Mouse (Mus musculus): Measurements from ENCODE around the gene Rassf6. TPM values are rescaled to one million over a fixed set of nuclear protein-coding genes. Genes with fewer than 3 reads are reported as not detected.

Rassf6 gene
- polyA plus RNA-seq, 1 experiment from 2014 or later: 0.71 TPM

DNA sequence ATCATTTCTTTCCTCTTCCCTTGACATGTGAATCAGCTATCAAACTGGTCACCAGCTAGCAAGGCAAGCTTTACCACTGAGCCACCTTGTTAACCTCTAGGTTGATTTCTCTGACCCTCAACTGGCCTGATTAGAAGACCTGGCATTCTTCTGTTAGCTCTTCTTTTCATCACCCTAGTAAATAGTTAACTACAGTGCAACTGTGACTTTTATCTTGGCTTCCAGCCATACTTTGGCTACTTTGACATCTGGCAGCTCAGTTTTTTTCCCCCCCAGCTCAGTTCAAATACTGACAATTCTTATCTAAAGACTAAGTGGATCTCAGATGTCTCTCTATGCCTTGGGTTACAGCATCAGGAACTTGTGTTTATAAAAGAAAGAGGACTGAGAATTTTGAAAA, 72.1 kb downstream of the Rassf6 start:
- H3K27ac ChIP-seq (replicated peaks): no peak overlapping the region
- H3K4me3 ChIP-seq: no peak overlapping the region
- H3K36me3 ChIP-seq: no peaks in the 10 kb centered on the region
- H3K4me1 ChIP-seq: peaks cover 21% of the 10 kb centered on the region
- H3K27me3 ChIP-seq (replicated peaks): no peaks in the 10 kb centered on the region
- no peak overlapping the region for H3K9ac ChIP-seq
- no peak overlapping the region for H3K4me2 ChIP-seq
- no peaks in the 10 kb centered on the region for H3K9me3 ChIP-seq
- ATAC-seq (ENCODE audit: extremely low read depth, insufficient number of reproducible peaks, low FRiP score, low TSS enrichment): no peak; the same call in 1 of the 2 replicates

DNA sequence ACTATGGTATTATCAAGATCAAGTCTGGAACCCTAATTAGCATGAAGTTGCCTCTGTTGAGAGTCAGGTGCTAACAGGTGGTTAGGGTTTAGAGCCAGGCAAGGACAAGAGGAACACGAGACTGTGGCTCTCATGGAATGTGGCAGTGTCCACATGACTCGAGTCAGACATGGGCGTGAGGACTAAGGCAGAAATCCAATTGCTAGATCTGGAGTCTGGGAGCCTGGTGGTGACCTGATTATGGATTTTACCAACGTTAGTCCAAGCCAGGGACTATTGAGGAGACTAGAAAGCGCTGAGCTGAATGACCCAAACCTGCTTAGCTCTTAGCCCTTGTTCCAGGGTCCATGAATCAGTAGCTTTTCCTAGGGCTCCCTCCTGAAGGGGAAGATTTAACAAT, 72.7 kb downstream of the Rassf6 start:
- Histone ChIP-seq H3K9ac (no peak overlapping the region), H3K27ac (replicated peaks) (no peak overlapping the region), H3K36me3 (no peaks in the 10 kb centered on the region), H3K4me2 (no peak overlapping the region), H3K4me1 (peaks cover 25% of the 10 kb centered on the region), H3K4me3 (no peak overlapping the region), H3K9me3 (no peaks in the 10 kb centered on the region), H3K27me3 (replicated peaks) (no peaks in the 10 kb centered on the region)
- 35% methylated on average over 5 of the region's 5 CpGs for WGBS
- no peak for ATAC-seq (ENCODE audit: extremely low read depth, insufficient number of reproducible peaks, low FRiP score, low TSS enrichment)

GRCm38 (mm10) chr5:90565205-90565604, 75.3 kb downstream of the Rassf6 start:
- no peaks in the 10 kb centered on the region for H3K9me3 ChIP-seq
- 72% methylated on average over 6 of the region's 6 CpGs for WGBS
- no peak overlapping the region for H3K27ac ChIP-seq (replicated peaks)
- no peak overlapping the region for H3K4me2 ChIP-seq
- H3K4me1 ChIP-seq: peaks cover 27% of the 10 kb centered on the region
- no peaks in the 10 kb centered on the region for H3K27me3 ChIP-seq (replicated peaks)
- no peak for ATAC-seq (ENCODE audit: extremely low read depth, insufficient number of reproducible peaks, low FRiP score, low TSS enrichment)
- no peaks in the 10 kb centered on the region for H3K36me3 ChIP-seq
- H3K4me3 ChIP-seq: no peak overlapping the region
- no peak overlapping the region for H3K9ac ChIP-seq

DNA sequence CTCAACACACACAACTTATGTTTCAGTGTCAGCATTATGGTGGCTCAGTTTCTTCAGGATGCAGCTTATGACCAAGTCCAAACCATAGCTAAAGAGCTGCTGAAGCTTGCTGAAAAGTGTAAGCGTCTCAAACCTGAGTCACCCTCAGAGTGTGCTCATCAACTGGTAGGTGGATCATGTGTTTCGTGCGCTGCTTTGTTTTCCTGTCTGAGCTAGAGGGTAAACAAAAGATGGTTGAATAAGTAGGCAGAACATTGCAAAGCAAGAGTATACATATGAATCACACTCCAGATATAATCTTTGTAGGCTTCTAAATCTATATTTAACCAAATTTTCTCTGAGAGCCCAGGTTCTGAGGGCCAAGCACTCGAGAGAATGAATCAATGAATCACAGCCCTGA, 76.3 kb downstream of the Rassf6 start:
- H3K4me1 ChIP-seq: peaks cover 24% of the 10 kb centered on the region
- H3K9ac ChIP-seq: no peak overlapping the region
- no peaks in the 10 kb centered on the region for H3K36me3 ChIP-seq
- no peaks in the 10 kb centered on the region for H3K27me3 ChIP-seq (replicated peaks)
- H3K4me3 ChIP-seq: no peak overlapping the region
- WGBS: 79% methylated on average over 4 of the region's 4 CpGs
- no peak overlapping the region for H3K4me2 ChIP-seq
- ATAC-seq (ENCODE audit: extremely low read depth, insufficient number of reproducible peaks, low FRiP score, low TSS enrichment): no peak
- H3K27ac ChIP-seq (replicated peaks): no peak overlapping the region
- no peaks in the 10 kb centered on the region for H3K9me3 ChIP-seq

DNA sequence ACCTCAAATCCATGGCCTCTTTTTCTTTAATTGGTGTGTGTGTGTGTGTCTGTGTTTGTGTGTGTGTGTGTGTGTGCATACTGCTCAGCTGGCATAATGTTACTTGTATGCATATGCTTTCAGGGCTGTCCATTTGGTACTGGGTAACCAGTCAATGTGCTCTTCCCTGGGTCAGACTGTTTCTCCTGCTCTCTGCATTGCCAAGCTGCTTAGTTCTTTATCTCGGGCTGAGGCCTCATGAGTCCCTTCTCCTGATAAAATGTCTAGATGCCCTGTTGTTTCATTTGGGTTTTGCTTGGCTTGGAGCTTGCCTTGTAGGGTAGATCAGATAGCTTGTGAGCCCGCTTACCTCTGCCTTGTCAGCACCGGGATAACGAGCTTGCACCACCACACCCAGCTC, 77.6 kb downstream of the Rassf6 start:
- no peak for ATAC-seq (ENCODE audit: extremely low read depth, insufficient number of reproducible peaks, low FRiP score, low TSS enrichment)
- Histone ChIP-seq H3K36me3 (no peaks in the 10 kb centered on the region), H3K27ac (replicated peaks) (no peak overlapping the region), H3K4me2 (no peak overlapping the region), H3K9me3 (no peaks in the 10 kb centered on the region), H3K27me3 (replicated peaks) (no peaks in the 10 kb centered on the region), H3K4me3 (no peak overlapping the region), H3K9ac (no peak overlapping the region), H3K4me1 (peaks cover 12% of the 10 kb centered on the region)
- 37% methylated on average over 4 of the region's 4 CpGs for WGBS

- no peaks in the 10 kb centered on the region for H3K27me3 ChIP-seq (replicated peaks)
- H3K4me2 ChIP-seq: no peak overlapping the region
- 87% methylated on average over 11 of the region's 11 CpGs for WGBS
- H3K4me1 ChIP-seq: peaks cover 6% of the 10 kb centered on the region; the same call in 1 of the 2 replicates
- H3K9me3 ChIP-seq: no peaks in the 10 kb centered on the region
- no peak overlapping the region for H3K9ac ChIP-seq
- no peak overlapping the region for H3K27ac ChIP-seq (replicated peaks)
- no peak overlapping the region for H3K4me3 ChIP-seq
- H3K36me3 ChIP-seq: no peaks in the 10 kb centered on the region
- no peak for ATAC-seq (ENCODE audit: extremely low read depth, insufficient number of reproducible peaks, low FRiP score, low TSS enrichment)
These were observed 78.7 kb downstream of the Rassf6 start for GRCm38 (mm10) chr5:90561721-90562275.

DNA sequence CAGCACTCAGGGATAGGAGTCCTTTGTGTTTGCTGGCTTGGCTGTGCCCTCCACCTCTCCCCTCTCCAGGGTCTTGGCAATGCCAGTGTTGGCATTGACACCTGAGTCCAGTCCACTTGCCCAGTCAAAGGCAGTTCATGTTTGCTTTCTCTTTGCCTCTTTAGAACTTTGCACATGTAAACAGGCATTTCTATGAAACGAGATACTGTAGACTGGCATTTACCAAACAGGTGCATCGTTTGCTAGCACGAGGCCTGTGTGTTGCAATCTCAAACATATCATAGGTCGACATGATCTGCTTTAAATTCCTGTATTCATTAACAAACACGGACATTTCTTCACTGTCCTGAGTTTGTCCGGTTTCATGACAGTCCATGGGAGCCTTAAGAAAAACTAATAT, 79.7 kb downstream of the Rassf6 start, which contains the start of gene 5830473C10Rik:
Gene 5830473C10Rik, plus strand, starts transcription at position 365 of the 400 bp plus-strand sequence.
- no peak for ATAC-seq (ENCODE audit: extremely low read depth, insufficient number of reproducible peaks, low FRiP score, low TSS enrichment)
- Histone ChIP-seq H3K27ac (replicated peaks) (no peak within 1 kb of the TSS), H3K4me2 (no peak within 1 kb of the TSS), H3K4me3 (no peak within 1 kb of the TSS), H3K9me3 (no peaks in the 10 kb centered on the region), H3K36me3 (no peaks in the 10 kb centered on the region), H3K9ac (no peak within 1 kb of the TSS), H3K27me3 (replicated peaks) (no peaks in the 10 kb centered on the region), H3K4me1 (peaks cover 6% of the 10 kb centered on the region; the same call in 1 of the 2 replicates)
- WGBS: 79% methylated on average over 6 of the region's 6 CpGs

- Histone ChIP-seq H3K4me2 (no peak overlapping the region), H3K27me3 (replicated peaks) (no peaks in the 10 kb centered on the region), H3K9me3 (no peaks in the 10 kb centered on the region), H3K4me3 (no peak overlapping the region), H3K36me3 (no peaks in the 10 kb centered on the region), H3K27ac (replicated peaks) (no peak overlapping the region), H3K4me1 (no peaks in the 10 kb centered on the region), H3K9ac (no peak overlapping the region)
- 64% methylated on average over 3 of the region's 3 CpGs for WGBS
- no peak for ATAC-seq (ENCODE audit: extremely low read depth, insufficient number of reproducible peaks, low FRiP score, low TSS enrichment)
These were observed 84.4 kb downstream of the Rassf6 start for GRCm38 (mm10) chr5:90556052-90556451.

Other genes starting within 250 kb of the Rassf6 start
- gene Alb, start 179.8 kb downstream of the Rassf6 start, polyA plus RNA-seq (2015; fragmentation: Nextera tagmentation; extraction: Ambion mirVana): 9.4 and 49.4 TPM in 2 replicates
- 28.8 and 206 TPM in 2 replicates for gene Afp, start 149.9 kb downstream of the Rassf6 start, polyA plus RNA-seq (2015; fragmentation: Nextera tagmentation; extraction: Ambion mirVana)
- 0.13 and 0.46 TPM in 2 replicates for gene Afm, start 121.7 kb downstream of the Rassf6 start, polyA plus RNA-seq (2015; fragmentation: Nextera tagmentation; extraction: Ambion mirVana)
- gene 5830473C10Rik, start 79.5 kb downstream of the Rassf6 start, polyA plus RNA-seq (2015; fragmentation: Nextera tagmentation; extraction: Ambion mirVana): not detected in 2 replicates
- gene Cxcl5, start 118.7 kb upstream of the Rassf6 start, polyA plus RNA-seq (2015; fragmentation: Nextera tagmentation; extraction: Ambion mirVana): 0.17 TPM in 1 of 2 replicates, not detected in the other
- gene Ppbp, start 127.9 kb upstream of the Rassf6 start, polyA plus RNA-seq (2015; fragmentation: Nextera tagmentation; extraction: Ambion mirVana): 6.1 and 9.9 TPM in 2 replicates
- 57.8 and 63.4 TPM in 2 replicates for gene Pf4, start 131.8 kb upstream of the Rassf6 start, polyA plus RNA-seq (2015; fragmentation: Nextera tagmentation; extraction: Ambion mirVana)
- gene Cxcl3, start 145.4 kb upstream of the Rassf6 start, polyA plus RNA-seq (2015; fragmentation: Nextera tagmentation; extraction: Ambion mirVana): not detected in 2 replicates
- 0.52 and 0.56 TPM in 2 replicates for gene Cxcl15, start 153.9 kb upstream of the Rassf6 start, polyA plus RNA-seq (2015; fragmentation: Nextera tagmentation; extraction: Ambion mirVana)

Data from heart, embryonic 13.5 days (tissue).